Mouse (Mus musculus) activated CD4-positive, CD25-positive, alpha-beta regulatory T cell, adult 4 months (primary cell): ENCODE measurements around the gene Tas1r3. TPM values are rescaled to one million over a fixed set of nuclear protein-coding genes. Genes with fewer than 3 reads are reported as not detected.
A peak's percentile ranks its signal among the peaks of the same experiment; 100 is the strongest.

Experiments
- ATAC-seq: one replicate; pipeline ENCODE4 v1.8.0; 2017
- polyA plus RNA-seq, 2 experiments: library from polyadenylated mRNA; unstranded; fragments of 100-300 nt; shearing (Covaris generic); gene quantifications; one replicate each; pipeline ENCODE4 v1.2.1; 2017

Gene Tas1r3
- polyA plus RNA-seq, 2 experiments from 2014 or later, result 0.16 to 0.25 TPM

GRCm38 (mm10) chr4:155840076-155841002, 22.8 kb downstream of the Tas1r3 start:
- ATAC-seq, result no peak

- no peak for ATAC-seq
Measured at GRCm38 (mm10) chr4:155839483-155839910, 23.7 kb downstream of the Tas1r3 start, which contains the start of gene Mxra8. Gene Mxra8, plus strand, starts transcription at chr4:155839680.

GRCm38 (mm10) chr4:155838187-155839153, 24.7 kb downstream of the Tas1r3 start:
- ATAC-seq, result no peak

- no peak for ATAC-seq
Measured at GRCm38 (mm10) chr4:155837404-155838010, 25.7 kb downstream of the Tas1r3 start.

- ATAC-seq, result peak; percentile 48
Measured at GRCm38 (mm10) chr4:155833836-155834235, 29.3 kb downstream of the Tas1r3 start.

GRCm38 (mm10) chr4:155833234-155833633, 29.9 kb downstream of the Tas1r3 start:
- ATAC-seq, result no peak

GRCm38 (mm10) chr4:155832321-155832720, 30.8 kb downstream of the Tas1r3 start:
- no peak for ATAC-seq

GRCm38 (mm10) chr4:155831831-155832230, 31.3 kb downstream of the Tas1r3 start:
- ATAC-seq, result no peak

GRCm38 (mm10) chr4:155831205-155831766, 31.9 kb downstream of the Tas1r3 start, which contains the start of gene Aurkaip1:
Gene Aurkaip1, plus strand, starts transcription at chr4:155831272.
- ATAC-seq, result peak; percentile 84

- ATAC-seq, result no peak
Measured at GRCm38 (mm10) chr4:155830596-155830995, 32.6 kb downstream of the Tas1r3 start.

- no peak for ATAC-seq
Measured at GRCm38 (mm10) chr4:155829866-155830265, 33.3 kb downstream of the Tas1r3 start.

- no peak for ATAC-seq
Measured at GRCm38 (mm10) chr4:155823443-155823842, 39.7 kb downstream of the Tas1r3 start.

GRCm38 (mm10) chr4:155821025-155821424, 42.1 kb downstream of the Tas1r3 start:
- ATAC-seq, result no peak

GRCm38 (mm10) chr4:155817533-155817932, 45.6 kb downstream of the Tas1r3 start:
- no peak for ATAC-seq

- no peak for ATAC-seq
Measured at GRCm38 (mm10) chr4:155812665-155813181, 50.4 kb downstream of the Tas1r3 start.

GRCm38 (mm10) chr4:155811929-155812664, 51.1 kb downstream of the Tas1r3 start, which contains the start of gene Ccnl2:
Gene Ccnl2, plus strand, starts transcription at chr4:155812489.
- peak; percentile 99 for ATAC-seq
